Mouse (Mus musculus) CH12.LX (cell line): ENCODE results near the gene Arcn1.

Experiments used
- CTCF ChIP-seq, 2 experiments: IDR thresholded peaks in 1 of 2; conservative IDR thresholded peaks in 1 of 2; 2 replicates each; pipeline ENCODE4 v1.5.1; 2011 to 2012; ENCODE audit warnings: low read depth in 2 of 2, low read length in 2 of 2, improper control_type of control experiment in 1 of 2, inconsistent platforms in 1 of 2, mild to moderate bottlenecking in 1 of 2, moderate library complexity in 1 of 2
- JUND ChIP-seq: conservative IDR thresholded peaks from 2 replicates; pipeline ENCODE4 v1.6.1; 2011; ENCODE audit warnings: low read depth, low read length, improper control_type of control experiment
- POLR2A ChIP-seq: IDR thresholded peaks from 2 replicates; pipeline ENCODE4 v1.6.1; 2011; ENCODE audit warnings: low read depth, mild to moderate bottlenecking, improper control_type of control experiment, low read length
- RCOR1 ChIP-seq: conservative IDR thresholded peaks from 2 replicates; pipeline ENCODE4 v1.6.1; 2012; ENCODE audit warnings: low read depth, mild to moderate bottlenecking, inconsistent platforms, low read length, improper control_type of control experiment
- SIN3A ChIP-seq: IDR thresholded peaks from 2 replicates; pipeline ENCODE4 v1.6.1; 2012; ENCODE audit warnings: low read length, improper control_type of control experiment, inconsistent platforms
- TBP ChIP-seq: conservative IDR thresholded peaks from 2 replicates; pipeline ENCODE4 v1.6.1; 2011; ENCODE audit warnings: low read depth, low read length, improper control_type of control experiment

DNA sequence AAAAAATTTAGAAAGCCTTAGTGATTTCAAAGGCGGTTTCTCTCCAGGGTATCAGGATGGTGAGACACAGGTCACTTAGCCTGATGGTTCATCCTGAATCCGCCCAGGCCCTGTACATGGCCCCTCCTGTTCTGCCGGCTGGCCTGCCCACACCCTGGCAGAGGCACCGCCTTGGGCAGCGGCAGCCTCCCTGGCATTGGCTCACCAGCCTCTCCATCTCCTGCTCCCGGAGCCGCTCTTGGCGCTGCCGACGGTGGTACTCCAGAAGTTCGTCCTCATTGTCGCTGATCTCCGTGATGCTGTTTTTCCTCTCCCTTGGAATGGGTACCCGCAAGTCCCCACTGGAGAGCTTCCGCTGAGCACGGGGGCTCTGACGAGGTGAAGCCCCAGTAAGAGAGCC, 52.5 kb downstream of the Arcn1 start:
- no peak for TF ChIP-seq TBP
- no peak for TF ChIP-seq POLR2A
- TF ChIP-seq SIN3A = no peak
- no peak for TF ChIP-seq CTCF (conservative IDR thresholded peaks at IDR 0.05 in 1 of 2, IDR thresholded peaks at IDR 0.05 in 1 of 2; ENCODE audit: low read depth in 2 of 2, low read length in 2 of 2)
- no peak for TF ChIP-seq RCOR1
- TF ChIP-seq JUND = no peak
